Mouse (Mus musculus) MEL (cell line): ENCODE data around the gene Fbxw4. TPM values are rescaled to one million over a fixed set of nuclear protein-coding genes. Genes with fewer than 3 reads are reported as not detected.

Experiments used
- DNase-seq: peaks from one replicate; pipeline ENCODE4 v3.0.0; 2011; ENCODE audit warnings: low read depth, low spot score
- H3K27ac ChIP-seq: 2 replicates; pipeline ENCODE4 v1.5.1; 2012; ENCODE audit warnings: low read depth, mild to moderate bottlenecking, control low read depth, low read length, moderate library complexity; ENCODE audit not compliant: control insufficient read depth
- H3K27me3 ChIP-seq, 2 experiments: fragments of 150-350 bp in 1 of 2; sonication (generic) in 1 of 2; 2 replicates each; pipeline ENCODE4 v1.6.1; 2012; ENCODE audit warnings: low read length in 2 of 2, mild to moderate bottlenecking in 2 of 2, improper control_type of control experiment in 1 of 2, moderate library complexity in 1 of 2; ENCODE audit not compliant: insufficient read depth in 2 of 2, control insufficient read depth in 1 of 2
- H3K36me3 ChIP-seq, 2 experiments: 2 replicates each; pipeline ENCODE4 v1.6.1; 2012 to 2014; ENCODE audit warnings: low read length in 2 of 2, improper control_type of control experiment in 1 of 2, inconsistent platforms in 1 of 2, mild to moderate bottlenecking in 1 of 2; ENCODE audit not compliant: insufficient read depth in 2 of 2, control insufficient read depth in 1 of 2
- H3K4me1 ChIP-seq, 2 experiments: fragments of 150-350 bp in 1 of 2; sonication (generic) in 1 of 2; 2 replicates each; pipeline ENCODE4 v1.6.1; 2012; ENCODE audit warnings: low read length in 2 of 2, improper control_type of control experiment in 1 of 2, mild to moderate bottlenecking in 1 of 2; ENCODE audit not compliant: insufficient read depth in 2 of 2, control insufficient read depth in 1 of 2
- H3K4me3 ChIP-seq, 2 experiments: fragments of 150-350 bp in 1 of 2; sonication (generic) in 1 of 2; 2 replicates each; pipeline ENCODE4 v1.5.1; 2012; ENCODE audit warnings: low read depth in 2 of 2, low read length in 2 of 2, mild to moderate bottlenecking in 2 of 2, moderate library complexity in 2 of 2, control low read depth in 1 of 2, improper control_type of control experiment in 1 of 2; ENCODE audit not compliant: control insufficient read depth in 1 of 2, insufficient read depth in 1 of 2
- H3K79me2 ChIP-seq: 2 replicates; pipeline ENCODE4 v1.6.1; 2012; ENCODE audit warnings: mild to moderate bottlenecking, low read length, moderate library complexity; ENCODE audit not compliant: control insufficient read depth, poor library complexity, insufficient read depth
- H3K9ac ChIP-seq: 2 replicates; pipeline ENCODE4 v1.6.1; 2012; ENCODE audit warnings: low read depth, mild to moderate bottlenecking, control low read depth, low read length, moderate library complexity; ENCODE audit not compliant: control insufficient read depth, poor library complexity, severe bottlenecking
- H3K9me3 ChIP-seq: fragments of 150-350 bp; sonication (generic); replicated peaks from 2 replicates; pipeline ENCODE4 v1.6.1; 2012; ENCODE audit warnings: mild to moderate bottlenecking, low read length, improper control_type of control experiment, moderate library complexity; ENCODE audit not compliant: insufficient read depth
- BHLHE40 ChIP-seq: IDR thresholded peaks from 2 replicates; pipeline ENCODE4 v1.6.1; 2012; ENCODE audit warnings: low read depth, mild to moderate bottlenecking, inconsistent platforms, low read length, improper control_type of control experiment, borderline replicate concordance
- CHD1 ChIP-seq: IDR thresholded peaks from 2 replicates; pipeline ENCODE4 v1.6.1; 2012; ENCODE audit warnings: low read depth, mild to moderate bottlenecking, inconsistent platforms, low read length, improper control_type of control experiment
- CHD2 ChIP-seq: IDR thresholded peaks from 2 replicates; pipeline ENCODE4 v1.6.1; 2011; ENCODE audit warnings: low read length, improper control_type of control experiment
- CTCF ChIP-seq, 3 experiments: IDR thresholded peaks in 2 of 3; conservative IDR thresholded peaks in 1 of 3; 2 replicates each; pipeline ENCODE4 v1.5.1; 2011 to 2012; ENCODE audit warnings: low read length in 3 of 3, low read depth in 2 of 3, mild to moderate bottlenecking in 2 of 3, improper control_type of control experiment in 1 of 3, inconsistent platforms in 1 of 3, mixed read lengths in 1 of 3, moderate library complexity in 1 of 3; ENCODE audit not compliant: control insufficient read depth in 1 of 3, insufficient read depth in 1 of 3, poor library complexity in 1 of 3, severe bottlenecking in 1 of 3
- E2F4 ChIP-seq: IDR thresholded peaks from 2 replicates; pipeline ENCODE4 v1.6.1; 2011; ENCODE audit warnings: low read depth, low read length, improper control_type of control experiment, borderline replicate concordance
- ELF1 ChIP-seq: IDR thresholded peaks from 2 replicates; pipeline ENCODE4 v1.6.1; 2014; ENCODE audit warnings: low read depth, mild to moderate bottlenecking, inconsistent platforms, low read length, improper control_type of control experiment, moderate library complexity
- ETS1 ChIP-seq: IDR thresholded peaks from 2 replicates; pipeline ENCODE4 v1.6.1; 2012; ENCODE audit warnings: low read depth, mild to moderate bottlenecking, inconsistent platforms, low read length, improper control_type of control experiment, moderate library complexity
- GABPA ChIP-seq: IDR thresholded peaks from 2 replicates; pipeline ENCODE4 v1.6.1; 2012; ENCODE audit warnings: low read depth, mild to moderate bottlenecking, inconsistent platforms, low read length, improper control_type of control experiment, moderate library complexity
- HCFC1 ChIP-seq: IDR thresholded peaks from 2 replicates; pipeline ENCODE4 v1.6.1; 2012; ENCODE audit warnings: low read depth, mild to moderate bottlenecking, inconsistent platforms, low read length, improper control_type of control experiment, moderate library complexity
- JUND ChIP-seq: IDR thresholded peaks from 2 replicates; pipeline ENCODE4 v1.6.1; 2011; ENCODE audit warnings: low read depth, mild to moderate bottlenecking, improper control_type of control experiment, low read length
- KAT2A ChIP-seq: conservative IDR thresholded peaks from 2 replicates; pipeline ENCODE4 v1.6.1; 2012; ENCODE audit warnings: low read depth, low read length, improper control_type of control experiment, inconsistent platforms
- MAFK ChIP-seq: IDR thresholded peaks from 2 replicates; pipeline ENCODE4 v1.6.1; 2011; ENCODE audit warnings: low read depth, mild to moderate bottlenecking, low read length, improper control_type of control experiment, borderline replicate concordance
- MAX ChIP-seq: IDR thresholded peaks from 2 replicates; pipeline ENCODE4 v1.6.1; 2011; ENCODE audit warnings: low read length, improper control_type of control experiment
- MEF2A ChIP-seq: IDR thresholded peaks from 2 replicates; pipeline ENCODE4 v1.6.1; 2014; ENCODE audit warnings: low read depth, mild to moderate bottlenecking, inconsistent platforms, low read length, improper control_type of control experiment; ENCODE audit not compliant: poor library complexity, insufficient replicate concordance, severe bottlenecking; ENCODE audit errors: extremely low read depth
- MXI1 ChIP-seq: IDR thresholded peaks from 2 replicates; pipeline ENCODE4 v1.6.1; 2011; ENCODE audit warnings: mild to moderate bottlenecking, low read depth, low read length, improper control_type of control experiment
- MYC ChIP-seq: IDR thresholded peaks from 2 replicates; pipeline ENCODE4 v1.6.1; 2011; ENCODE audit warnings: low read depth, mild to moderate bottlenecking, low read length, improper control_type of control experiment, moderate library complexity
- NRF1 ChIP-seq: IDR thresholded peaks from 2 replicates; pipeline ENCODE4 v1.6.1; 2014; ENCODE audit warnings: low read depth, mild to moderate bottlenecking, inconsistent platforms, low read length, improper control_type of control experiment, moderate library complexity; ENCODE audit not compliant: poor library complexity, insufficient read depth, severe bottlenecking
- POLR2A ChIP-seq, 2 experiments: IDR thresholded peaks; 2 replicates each; pipeline ENCODE4 v1.6.1; 2011 to 2012; ENCODE audit warnings: low read length in 2 of 2, mild to moderate bottlenecking in 2 of 2, control low read depth in 1 of 2, improper control_type of control experiment in 1 of 2, low read depth in 1 of 2, moderate library complexity in 1 of 2; ENCODE audit not compliant: control insufficient read depth in 1 of 2, insufficient read depth in 1 of 2, poor library complexity in 1 of 2
- POLR2AphosphoS2 ChIP-seq: IDR thresholded peaks from 2 replicates; pipeline ENCODE4 v1.6.1; 2011; ENCODE audit warnings: low read length, improper control_type of control experiment
- RCOR1 ChIP-seq: IDR thresholded peaks from 2 replicates; pipeline ENCODE4 v1.6.1; 2012; ENCODE audit warnings: low read depth, mild to moderate bottlenecking, inconsistent platforms, low read length, improper control_type of control experiment
- SIN3A ChIP-seq: IDR thresholded peaks from 2 replicates; pipeline ENCODE4 v1.6.1; 2012; ENCODE audit warnings: low read length, improper control_type of control experiment, inconsistent platforms
- TAL1 ChIP-seq: IDR thresholded peaks from 2 replicates; pipeline ENCODE4 v1.6.1; 2012; ENCODE audit warnings: mild to moderate bottlenecking, inconsistent platforms, low read length, moderate library complexity, mixed read lengths
- TBP ChIP-seq: IDR thresholded peaks from 2 replicates; pipeline ENCODE4 v1.8.0; 2011; ENCODE audit warnings: low read depth, low read length, improper control_type of control experiment
- TCF12 ChIP-seq: IDR thresholded peaks from 2 replicates; pipeline ENCODE4 v1.6.1; 2014; ENCODE audit warnings: low read depth, mild to moderate bottlenecking, inconsistent platforms, low read length, improper control_type of control experiment, moderate library complexity
- UBTF ChIP-seq: IDR thresholded peaks from 2 replicates; pipeline ENCODE4 v1.6.1; 2012; ENCODE audit warnings: low read depth, mild to moderate bottlenecking, inconsistent platforms, low read length, improper control_type of control experiment, moderate library complexity, borderline replicate concordance; ENCODE audit not compliant: insufficient read depth
- USF1 ChIP-seq: IDR thresholded peaks from 2 replicates; pipeline ENCODE4 v1.6.1; 2014; ENCODE audit warnings: low read depth, mild to moderate bottlenecking, inconsistent platforms, low read length, improper control_type of control experiment, moderate library complexity
- USF2 ChIP-seq, 2 experiments: IDR thresholded peaks; 2 replicates each; pipeline ENCODE4 v1.6.1; 2011 to 2012; ENCODE audit warnings: improper control_type of control experiment in 2 of 2, low read length in 2 of 2, borderline replicate concordance in 1 of 2, inconsistent platforms in 1 of 2, low read depth in 1 of 2, mild to moderate bottlenecking in 1 of 2; ENCODE audit not compliant: insufficient read depth in 1 of 2
- ZMIZ1 ChIP-seq: IDR thresholded peaks from 2 replicates; pipeline ENCODE4 v1.6.1; 2012; ENCODE audit warnings: low read depth, mild to moderate bottlenecking, inconsistent platforms, low read length, improper control_type of control experiment, moderate library complexity
- polyA plus RNA-seq, 2 experiments: library from polyadenylated mRNA; stranded (reverse) in 1 of 2; unstranded in 1 of 2; fragments of >175 nt in 1 of 2; fragments of >200 nt in 1 of 2; gene quantifications; 2 replicates each; pipeline versions ENCODE4 v1.2.1 to v1.2.4; 2012; ENCODE audit warnings: low replicate concordance in 2 of 2, low read depth in 1 of 2; ENCODE audit not compliant: insufficient read length in 2 of 2, insufficient read depth in 1 of 2, missing spikeins in 1 of 2
- total RNA-seq: library from RNA; depleted of rRNA; stranded (reverse); fragments of 300-350 nt; gene quantifications from 2 replicates; pipeline ENCODE4 v1.2.3, GENCODE M21; 2012

The Fbxw4 gene
- total and polyA plus RNA-seq, 3 experiments: 12.4 to 45.3 TPM; not detected in 1

GRCm38 (mm10) chr19:45589761-45590160 lies 70.4 kb downstream of the Fbxw4 start:
- no peak overlapping the region for H3K27ac ChIP-seq
- H3K9me3 ChIP-seq: no peaks in the 10 kb centered on the region
- no peaks in the 10 kb centered on the region for H3K27me3 ChIP-seq
- H3K36me3 ChIP-seq: peaks cover 0 to 13% of the 10 kb centered on the region in 2 experiments; a peak in 2 of 4 replicates
- peaks cover 7 to 12% of the 10 kb centered on the region in 2 experiments for H3K4me1 ChIP-seq
- no peak overlapping the region for H3K9ac ChIP-seq
- DNase-seq: no peak
- H3K79me2 ChIP-seq: no peaks in the 10 kb centered on the region
- TF ChIP-seq TBP (no peak), ETS1 (no peak), TAL1 (no peak), KAT2A (no peak), POLR2A (IDR thresholded peaks at IDR 0.05; ENCODE audit: control insufficient read depth in 1 of 2, insufficient read depth in 1 of 2, low read depth in 1 of 2, low read length in 2 of 2, poor library complexity in 1 of 2) (no peak), UBTF (no peak), E2F4 (no peak), JUND (no peak), MXI1 (no peak), MEF2A (no peak), HCFC1 (no peak), CTCF (IDR thresholded peaks at IDR 0.05 in 2 of 3, conservative IDR thresholded peaks at IDR 0.05 in 1 of 3; ENCODE audit: control insufficient read depth in 1 of 3, insufficient read depth in 1 of 3, low read depth in 2 of 3, low read length in 3 of 3, poor library complexity in 1 of 3, severe bottlenecking in 1 of 3) (no peak), MAFK (no peak), SIN3A (no peak), MAX (no peak), ELF1 (no peak), CHD1 (no peak), NRF1 (no peak), POLR2AphosphoS2 (no peak), GABPA (no peak)
- no peak overlapping the region for H3K4me3 ChIP-seq

GRCm38 (mm10) chr19:45587509-45588292 lies 72.4 kb downstream of the Fbxw4 start:
- Histone ChIP-seq H3K4me3 (no peak overlapping the region), H3K79me2 (no peaks in the 10 kb centered on the region), H3K9me3 (no peaks in the 10 kb centered on the region), H3K4me1 (peaks cover 7 to 12% of the 10 kb centered on the region in 2 experiments), H3K27me3 (no peaks in the 10 kb centered on the region), H3K9ac (no peak overlapping the region), H3K36me3 (peaks cover 0 to 13% of the 10 kb centered on the region in 2 experiments; a peak in 3 of 4 replicates)
- DNase-seq: no peak
- no peak for TF ChIP-seq BHLHE40
- no peak for TF ChIP-seq E2F4
- no peak for TF ChIP-seq CTCF (IDR thresholded peaks at IDR 0.05 in 2 of 3, conservative IDR thresholded peaks at IDR 0.05 in 1 of 3; ENCODE audit: control insufficient read depth in 1 of 3, insufficient read depth in 1 of 3, low read depth in 2 of 3, low read length in 3 of 3, poor library complexity in 1 of 3, severe bottlenecking in 1 of 3)
- TF ChIP-seq MXI1: no peak
- TF ChIP-seq RCOR1: no peak
- TF ChIP-seq POLR2AphosphoS2: no peak
- TF ChIP-seq TCF12: no peak
- TF ChIP-seq USF1: no peak
- no peak for TF ChIP-seq MYC
- no peak for TF ChIP-seq CHD2
- no peak for TF ChIP-seq MAFK
- no peak for TF ChIP-seq USF2 (IDR thresholded peaks at IDR 0.05; ENCODE audit: borderline replicate concordance in 1 of 2, insufficient read depth in 1 of 2, low read depth in 1 of 2, low read length in 2 of 2)
- TF ChIP-seq ZMIZ1: no peak
- TF ChIP-seq ETS1: no peak
- TF ChIP-seq KAT2A: no peak
- TF ChIP-seq, all 39 proteins: peak for 0
- H3K27ac ChIP-seq: no peak overlapping the region
